Mouse (Mus musculus): Measurements from ENCODE around the gene Amot. TPM values are rescaled to one million over a fixed set of nuclear protein-coding genes. Genes with fewer than 3 reads are reported as not detected.

Amot gene
- polyA plus RNA-seq, 1 experiment from 2014 or later, result 9.9 TPM

DNA sequence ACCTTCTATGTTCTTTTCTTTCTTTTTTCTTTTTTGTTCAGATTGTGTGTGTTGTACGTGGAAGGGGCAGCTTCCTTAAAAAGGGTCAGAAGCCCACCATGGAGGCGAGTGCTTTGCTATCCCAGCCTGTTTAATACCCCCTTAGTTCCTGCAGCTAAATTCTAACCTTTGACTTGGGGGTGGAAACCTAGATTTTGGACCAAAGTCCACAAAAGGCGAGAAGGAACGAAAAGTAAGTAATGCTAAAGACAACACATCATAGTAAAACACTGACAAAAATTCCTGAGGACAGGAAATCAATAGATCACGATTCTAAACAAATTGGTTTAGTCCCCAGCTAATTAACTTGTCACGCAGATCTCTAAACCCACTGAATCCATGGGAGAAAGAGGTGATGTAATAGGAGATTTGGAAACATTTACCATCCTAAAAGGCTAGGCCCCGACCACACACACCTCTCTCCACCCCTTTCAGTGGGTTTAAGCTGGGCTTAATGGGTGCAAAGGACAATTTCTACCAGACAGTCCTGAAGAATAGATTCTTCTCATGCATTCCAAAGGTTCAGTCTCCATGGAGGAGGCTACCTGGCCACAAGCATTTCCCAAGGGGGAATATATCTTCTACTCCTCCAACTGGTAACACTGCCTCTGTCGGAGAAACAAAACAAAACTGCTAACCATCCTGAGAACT lies 3.2 kb downstream of the Amot start:
- Histone ChIP-seq H3K27ac (no peak overlapping the region), H3K4me3 (replicated peaks) (no peak overlapping the region), H3K27me3 (peaks cover 4% of the 10 kb centered on the region; the same call in 1 of the 2 replicates), H3K4me2 (replicated peaks) (no peak overlapping the region), H3K9ac (replicated peaks) (no peak overlapping the region), H3K4me1 (replicated peaks) (no peaks in the 10 kb centered on the region), H3K36me3 (no peaks in the 10 kb centered on the region), H3K9me3 (no peaks in the 10 kb centered on the region)
- ATAC-seq, result no peak
- 39% methylated on average over 8 of the region's 8 CpGs for WGBS

DNA sequence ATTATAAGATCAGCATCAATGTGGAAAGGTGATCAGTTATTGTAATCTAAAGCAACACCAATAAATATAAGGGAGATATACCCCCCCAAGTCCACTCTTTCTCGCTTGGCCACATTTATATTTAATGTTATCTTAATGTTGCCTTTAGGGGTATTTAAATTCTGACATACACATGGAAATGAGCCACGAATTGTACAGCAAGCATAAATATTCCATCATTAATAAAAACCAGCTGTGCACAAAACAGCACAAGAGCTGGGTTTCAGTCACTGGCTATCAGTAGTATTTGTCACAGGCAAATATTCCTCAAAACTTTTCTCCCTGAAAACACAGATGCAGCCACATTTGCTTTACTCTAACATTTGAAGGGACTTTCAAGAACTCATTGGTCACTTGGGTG lies 5.9 kb downstream of the Amot start:
- Histone ChIP-seq H3K27me3 (peaks cover 4% of the 10 kb centered on the region; the same call in 1 of the 2 replicates), H3K4me2 (replicated peaks) (no peak overlapping the region), H3K27ac (no peak overlapping the region), H3K4me1 (replicated peaks) (no peaks in the 10 kb centered on the region), H3K4me3 (replicated peaks) (no peak overlapping the region), H3K9ac (replicated peaks) (no peak overlapping the region), H3K9me3 (no peaks in the 10 kb centered on the region), H3K36me3 (no peaks in the 10 kb centered on the region)
- 62% methylated on average over 2 of the region's 2 CpGs for WGBS
- ATAC-seq, result no peak

DNA sequence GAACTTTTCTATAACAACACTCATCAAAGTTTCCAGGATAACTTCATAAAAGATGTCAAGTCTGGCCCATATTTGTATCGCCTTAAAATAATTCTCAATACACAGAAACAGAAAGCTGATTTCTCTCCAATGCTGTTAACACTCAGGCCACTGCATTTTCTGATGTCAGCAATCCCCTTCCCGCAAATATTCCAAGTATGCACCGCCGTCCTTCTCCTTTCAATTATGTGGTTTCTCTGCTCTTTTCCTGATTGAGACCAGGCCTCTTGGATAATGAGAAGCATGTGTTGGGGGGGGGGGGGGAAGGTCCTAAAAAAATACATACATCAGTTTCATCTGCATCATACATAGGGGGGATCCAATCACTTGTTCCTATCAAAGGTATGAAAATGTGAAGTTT lies 6.3 kb downstream of the Amot start:
- no peak overlapping the region for H3K27ac ChIP-seq
- ATAC-seq, result no peak
- WGBS, result 86% methylated on average over 4 of the region's 4 CpGs

DNA sequence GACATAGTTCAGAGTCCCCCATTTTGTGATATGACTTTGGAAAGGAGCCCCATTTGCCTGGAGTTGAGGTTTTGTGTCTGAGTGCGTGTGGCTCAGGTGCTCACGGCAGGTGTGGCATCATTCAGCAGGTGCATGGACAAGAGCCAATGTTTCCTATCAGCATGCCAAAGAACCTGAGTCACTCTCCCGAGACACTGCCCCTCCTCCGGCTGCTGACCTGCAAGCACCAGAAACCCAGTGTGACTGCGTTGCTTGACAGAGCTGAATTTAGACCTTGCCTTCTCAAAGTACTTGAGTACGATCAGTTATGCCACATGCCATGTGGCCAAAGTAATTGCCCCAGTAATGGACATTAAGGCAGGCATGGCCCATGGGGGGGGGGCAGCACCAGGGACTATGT lies 7.5 kb downstream of the Amot start:
- Histone ChIP-seq H3K9me3 (no peaks in the 10 kb centered on the region), H3K9ac (replicated peaks) (no peak overlapping the region), H3K4me1 (replicated peaks) (no peaks in the 10 kb centered on the region), H3K4me3 (replicated peaks) (no peak overlapping the region), H3K4me2 (replicated peaks) (no peak overlapping the region), H3K27me3 (no peaks in the 10 kb centered on the region), H3K36me3 (no peaks in the 10 kb centered on the region), H3K27ac (no peak overlapping the region)
- no peak for ATAC-seq
- 88% methylated on average over 6 of the region's 6 CpGs for WGBS

More for the DNA sequence above, 6.3 kb downstream of the Amot start:
- no peaks in the 10 kb centered on the region for H3K9me3 ChIP-seq
- H3K4me2 ChIP-seq (replicated peaks), result no peak overlapping the region
- no peak overlapping the region for H3K4me3 ChIP-seq (replicated peaks)
- H3K4me1 ChIP-seq (replicated peaks), result no peaks in the 10 kb centered on the region
- no peaks in the 10 kb centered on the region for H3K36me3 ChIP-seq
- H3K9ac ChIP-seq (replicated peaks), result no peak overlapping the region
- peaks cover 4% of the 10 kb centered on the region; the same call in 1 of the 2 replicates for H3K27me3 ChIP-seq

DNA sequence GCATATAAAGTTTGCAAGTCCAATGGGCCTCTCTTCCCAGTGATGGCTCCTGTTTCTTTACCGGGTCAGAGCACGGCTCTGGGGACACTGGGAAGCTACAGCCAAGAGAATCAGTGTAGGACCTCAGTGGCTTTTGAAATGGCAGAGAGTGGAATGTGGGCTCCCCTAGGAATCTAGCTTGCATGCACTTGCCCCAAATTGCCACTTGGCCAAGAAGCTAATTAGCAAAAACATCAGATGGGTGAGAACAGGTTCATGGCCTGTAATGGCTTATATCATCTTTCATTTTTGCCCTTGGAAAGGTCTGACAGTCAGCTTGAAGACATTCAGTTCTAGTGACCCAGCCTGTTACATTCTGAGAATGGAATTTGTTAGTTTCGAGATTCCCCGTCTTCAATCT lies 9.6 kb downstream of the Amot start:
- no peaks in the 10 kb centered on the region for H3K9me3 ChIP-seq
- H3K4me3 ChIP-seq (replicated peaks), result no peak overlapping the region
- no peak overlapping the region for H3K9ac ChIP-seq (replicated peaks)
- no peak overlapping the region for H3K4me2 ChIP-seq (replicated peaks)
- H3K27me3 ChIP-seq, result no peaks in the 10 kb centered on the region
- 89% methylated on average over 4 of the region's 4 CpGs for WGBS
- ATAC-seq, result no peak
- no peaks in the 10 kb centered on the region for H3K36me3 ChIP-seq
- no peak overlapping the region for H3K27ac ChIP-seq
- no peaks in the 10 kb centered on the region for H3K4me1 ChIP-seq (replicated peaks)

DNA sequence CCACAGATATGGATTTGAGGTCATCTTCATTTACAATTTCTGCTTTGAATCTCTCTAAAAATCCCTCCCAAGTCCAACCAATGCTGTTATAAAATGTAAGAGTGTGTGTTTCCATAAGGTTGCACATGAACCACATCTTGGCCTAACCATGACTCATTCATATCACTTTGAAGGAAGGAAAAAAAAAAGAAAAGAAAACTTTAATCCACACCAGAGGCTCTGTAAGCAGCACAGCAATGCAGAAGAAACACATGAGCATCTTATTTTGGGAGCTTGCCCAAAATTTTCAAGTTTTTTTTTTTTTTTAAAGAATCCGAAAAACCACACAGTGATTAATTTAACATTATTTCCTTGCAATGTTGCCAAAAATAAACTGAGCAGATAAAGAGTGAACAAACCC lies 14.2 kb downstream of the Amot start:
- no peak overlapping the region for H3K4me3 ChIP-seq (replicated peaks)
- no peaks in the 10 kb centered on the region for H3K9me3 ChIP-seq
- no peak for ATAC-seq
- H3K4me1 ChIP-seq (replicated peaks), result no peaks in the 10 kb centered on the region
- H3K27me3 ChIP-seq, result no peaks in the 10 kb centered on the region
- no peaks in the 10 kb centered on the region for H3K36me3 ChIP-seq
- no peak overlapping the region for H3K9ac ChIP-seq (replicated peaks)
- no peak overlapping the region for H3K27ac ChIP-seq
- H3K4me2 ChIP-seq (replicated peaks), result no peak overlapping the region
- 93% methylated on average over 1 of the region's 1 CpGs for WGBS

DNA sequence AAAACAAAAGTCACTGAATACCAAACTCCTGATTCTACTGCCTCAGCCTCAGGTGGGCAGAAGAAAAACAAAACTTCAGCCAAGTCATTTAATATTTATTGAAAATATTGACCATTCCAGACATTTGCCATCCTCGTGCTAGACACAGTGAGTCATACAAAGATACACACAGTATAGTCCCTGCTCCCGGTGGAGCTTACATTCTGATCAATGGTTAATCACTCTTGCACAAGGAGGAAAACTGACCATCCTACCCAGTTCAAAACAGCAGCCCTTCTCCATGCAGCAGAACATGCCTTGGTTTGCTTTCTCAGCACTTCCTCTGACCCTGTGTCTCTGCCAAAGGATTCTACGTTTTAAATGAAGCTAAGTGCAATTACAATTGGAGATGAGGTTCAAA lies 14.6 kb downstream of the Amot start:
- Histone ChIP-seq H3K4me3 (replicated peaks) (no peak overlapping the region), H3K4me2 (replicated peaks) (no peak overlapping the region), H3K9ac (replicated peaks) (no peak overlapping the region), H3K27me3 (no peaks in the 10 kb centered on the region), H3K9me3 (no peaks in the 10 kb centered on the region), H3K36me3 (no peaks in the 10 kb centered on the region), H3K27ac (no peak overlapping the region), H3K4me1 (replicated peaks) (no peaks in the 10 kb centered on the region)
- ATAC-seq, result no peak
- WGBS, result 71% methylated on average over 3 of the region's 3 CpGs

DNA sequence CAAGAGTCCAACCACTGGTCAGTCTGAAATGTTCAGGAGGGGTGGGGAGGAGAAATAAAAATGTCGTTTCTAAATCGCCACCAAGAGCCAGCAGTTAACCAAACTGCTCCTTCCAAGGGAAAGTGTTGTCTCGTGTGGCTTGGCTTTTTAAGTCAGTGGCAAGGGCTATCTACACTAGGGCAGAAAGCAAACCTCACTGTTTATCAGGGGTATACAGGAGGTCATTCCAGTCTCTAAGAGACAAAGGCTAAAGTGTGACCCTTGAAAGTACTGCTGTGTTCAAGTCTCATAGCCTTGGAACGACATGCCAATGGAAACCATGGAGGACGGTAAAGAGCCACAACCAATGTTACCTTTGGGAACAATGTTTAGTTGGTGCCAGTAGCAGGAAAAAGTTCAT lies 15.0 kb downstream of the Amot start:
- WGBS, result 87% methylated on average over 5 of the region's 5 CpGs
- no peaks in the 10 kb centered on the region for H3K27me3 ChIP-seq
- H3K4me2 ChIP-seq (replicated peaks), result no peak overlapping the region
- H3K9ac ChIP-seq (replicated peaks), result no peak overlapping the region
- ATAC-seq, result no peak
- no peaks in the 10 kb centered on the region for H3K4me1 ChIP-seq (replicated peaks)
- no peaks in the 10 kb centered on the region for H3K36me3 ChIP-seq
- no peaks in the 10 kb centered on the region for H3K9me3 ChIP-seq
- no peak overlapping the region for H3K27ac ChIP-seq
- no peak overlapping the region for H3K4me3 ChIP-seq (replicated peaks)

DNA sequence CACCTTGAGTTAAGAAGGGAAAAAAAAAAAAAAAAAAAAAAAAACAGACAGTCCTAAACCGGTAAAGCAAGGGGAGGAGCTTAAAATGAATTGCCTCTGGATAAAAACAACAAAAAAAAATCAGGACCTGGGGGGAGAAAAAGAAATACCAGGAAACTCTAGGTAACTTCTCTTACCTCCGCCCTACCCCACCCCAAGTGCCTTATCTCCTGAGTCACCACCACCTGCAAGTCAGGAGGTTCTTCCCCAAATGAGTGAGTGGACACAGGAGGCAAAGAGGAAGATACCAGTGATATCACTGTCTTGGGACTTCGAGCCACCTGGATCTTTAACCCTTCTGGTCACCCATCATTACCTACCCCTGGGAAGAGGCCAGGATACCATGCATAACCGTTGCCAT lies 19.5 kb downstream of the Amot start:
- 79% methylated on average over 4 of the region's 4 CpGs for WGBS
- H3K4me3 ChIP-seq (replicated peaks), result no peak overlapping the region
- no peaks in the 10 kb centered on the region for H3K27me3 ChIP-seq

DNA sequence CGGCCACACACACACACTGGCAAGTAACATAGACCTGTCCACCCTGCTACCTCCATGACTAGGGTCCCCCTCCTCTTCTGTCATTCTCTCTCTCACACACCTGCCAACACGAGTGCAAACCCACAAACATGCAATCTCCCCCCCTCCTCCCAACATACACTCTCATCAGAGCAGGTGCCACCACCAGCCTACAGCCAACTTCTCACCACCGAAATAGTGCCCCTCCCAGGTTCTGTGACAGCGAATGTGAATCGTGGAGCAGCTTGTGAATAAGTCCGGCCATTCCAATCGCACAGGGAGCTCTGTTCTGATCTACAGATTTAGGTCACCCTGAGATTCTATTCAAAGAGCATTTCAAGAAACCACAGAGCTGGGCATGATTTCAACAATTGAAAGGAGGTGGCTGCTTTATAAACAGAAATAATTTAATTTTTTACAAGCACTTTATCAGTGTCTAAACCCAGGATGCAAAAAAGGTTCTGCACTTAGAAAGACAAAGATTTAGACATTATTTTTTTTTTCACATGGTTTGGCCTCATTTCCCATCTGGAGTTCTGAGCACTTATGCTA lies 21.4 kb downstream of the Amot start:
- Histone ChIP-seq H3K27me3 (no peaks in the 10 kb centered on the region), H3K27ac (no peak overlapping the region), H3K4me1 (replicated peaks) (no peaks in the 10 kb centered on the region), H3K36me3 (0 out of 2 replicates have a peak, but pooled peaks cover 3% of the 10 kb centered on the region), H3K9ac (replicated peaks) (no peak overlapping the region), H3K4me2 (replicated peaks) (no peak overlapping the region), H3K9me3 (no peaks in the 10 kb centered on the region), H3K4me3 (replicated peaks) (no peak overlapping the region)
- WGBS, result 76% methylated on average over 7 of the region's 7 CpGs
- no peak for ATAC-seq

More for the DNA sequence above, 19.5 kb downstream of the Amot start:
- H3K4me2 ChIP-seq (replicated peaks), result no peak overlapping the region
- H3K36me3 ChIP-seq, result no peaks in the 10 kb centered on the region
- no peak for ATAC-seq
- H3K9me3 ChIP-seq, result no peaks in the 10 kb centered on the region
- no peak overlapping the region for H3K27ac ChIP-seq
- H3K4me1 ChIP-seq (replicated peaks), result no peaks in the 10 kb centered on the region
- H3K9ac ChIP-seq (replicated peaks), result no peak overlapping the region

DNA sequence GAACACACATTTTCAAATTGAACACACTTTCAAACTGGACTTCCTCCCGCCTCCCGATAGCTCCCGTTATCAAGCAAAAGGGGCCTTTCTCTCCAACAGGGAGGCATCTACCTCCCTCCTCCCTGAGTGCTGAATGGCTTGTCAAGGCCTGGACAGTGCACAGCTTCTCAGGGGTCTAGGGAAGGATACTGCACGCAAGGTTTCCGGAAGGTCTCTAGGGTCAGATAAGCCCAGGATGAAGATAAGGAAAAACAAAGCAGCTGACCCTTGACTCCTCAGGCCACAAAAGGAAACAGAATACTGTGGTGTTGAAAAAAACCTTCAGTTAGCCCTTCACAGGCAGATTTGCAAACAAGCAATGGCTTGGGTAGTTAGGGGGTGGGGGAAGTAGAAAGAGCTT lies 22.6 kb downstream of the Amot start:
- no peak overlapping the region for H3K4me3 ChIP-seq (replicated peaks)
- 0 out of 2 replicates have a peak, but pooled peaks cover 3% of the 10 kb centered on the region for H3K36me3 ChIP-seq
- no peak overlapping the region for H3K4me2 ChIP-seq (replicated peaks)
- H3K4me1 ChIP-seq (replicated peaks), result 0 out of 2 replicates have a peak, but pooled peaks cover 3% of the 10 kb centered on the region
- no peak for ATAC-seq
- no peak overlapping the region for H3K27ac ChIP-seq
- H3K9ac ChIP-seq (replicated peaks), result no peak overlapping the region
- no peaks in the 10 kb centered on the region; the same call in 1 of the 2 replicates for H3K27me3 ChIP-seq
- H3K9me3 ChIP-seq, result no peaks in the 10 kb centered on the region
- 86% methylated on average over 5 of the region's 5 CpGs for WGBS

DNA sequence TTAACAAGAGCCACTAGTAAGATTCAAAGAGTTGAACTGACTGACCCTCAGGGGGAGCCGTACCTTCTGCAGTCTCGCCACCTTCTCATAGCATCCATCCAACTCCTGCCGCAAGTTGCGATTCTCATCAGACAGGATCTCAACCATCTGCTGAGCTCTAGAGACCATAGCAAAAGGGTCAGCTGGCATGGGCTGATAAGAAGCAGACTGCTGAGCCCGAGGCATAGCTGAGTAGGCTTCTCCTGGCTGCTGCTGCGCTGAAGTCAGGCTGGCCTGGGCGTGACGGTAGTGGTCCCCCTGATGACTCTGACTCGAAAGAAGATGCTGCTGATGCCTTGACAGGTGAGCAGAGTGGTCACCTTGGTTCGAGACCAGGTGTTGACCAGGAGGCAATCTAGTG lies 25.0 kb downstream of the Amot start:
- H3K27me3 ChIP-seq, result no peaks in the 10 kb centered on the region; the same call in 1 of the 2 replicates
- no peak overlapping the region for H3K4me2 ChIP-seq (replicated peaks)
- no peak overlapping the region for H3K27ac ChIP-seq
- no peak overlapping the region for H3K9ac ChIP-seq (replicated peaks)
- no peak for ATAC-seq
- no peaks in the 10 kb centered on the region for H3K9me3 ChIP-seq
- 0 out of 2 replicates have a peak, but pooled peaks cover 3% of the 10 kb centered on the region for H3K36me3 ChIP-seq
- 0 out of 2 replicates have a peak, but pooled peaks cover 3% of the 10 kb centered on the region for H3K4me1 ChIP-seq (replicated peaks)
- H3K4me3 ChIP-seq (replicated peaks), result no peak overlapping the region
- WGBS, result 90% methylated on average over 10 of the region's 10 CpGs

Measured in midbrain, embryonic 13.5 days (tissue).